In genomic region chr14:120280136-120280535, GRCm38 (mm10) we compare ENCODE assay signal across 10 mouse cellular contexts. TPM values are rescaled to one million over a fixed set of nuclear protein-coding genes. Genes with fewer than 3 reads are reported as not detected.
DNase-seq lines count a peak whose midpoint lies in the region; ATAC-seq and TF ChIP-seq lines count a peak whose summit lies in the region.
"Had no signal": no experiment of that assay in that cellular context is flagged by ENCODE, and none has a peak within 500 bp of the region (broad histone marks: within the 10 kb centered on the region; RNA-seq: fewer than 3 reads in every experiment).

No protein-coding gene starts in this region.

- H3K27me3 ChIP-seq in lung, postnatal 0 days (replicated peaks; ENCODE audit: insufficient read depth, low read length): no peaks in the 10 kb centered on the region
- H3K27me3 ChIP-seq in heart, postnatal 0 days (ENCODE audit: control insufficient read depth, insufficient read depth, low read length): no peaks in the 10 kb centered on the region
- no peaks in the 10 kb centered on the region for H3K27me3 ChIP-seq in stomach, embryonic 15.5 days (replicated peaks)

- peak overlapping the region; percentile 94 for H3K27ac ChIP-seq in gastrocnemius, adult 2 months
- H3K27ac ChIP-seq in lung, postnatal 0 days (ENCODE audit: low read length): peak overlapping the region; percentile 91
- peak overlapping the region; percentile 94 for H3K27ac ChIP-seq in heart, postnatal 0 days (ENCODE audit: low read depth)
- H3K27ac ChIP-seq in stomach, embryonic 15.5 days: peak overlapping the region; percentile 42

- 0 out of 2 replicates have a peak overlapping the region, but pooled peaks have one; percentile 25 for H3K4me2 ChIP-seq in lung, postnatal 0 days (replicated peaks; ENCODE audit: low read depth, low read length)
- peak overlapping the region; percentile 95 for H3K4me2 ChIP-seq in heart, postnatal 0 days (ENCODE audit: low read depth, low read length)
- H3K4me2 ChIP-seq in stomach, embryonic 15.5 days: no peak overlapping the region

- TF ChIP-seq EP300 in lung, postnatal 0 days (IDR thresholded peaks at IDR 0.05): no peak
- no peak for TF ChIP-seq EP300 in heart, postnatal 0 days (IDR thresholded peaks at IDR 0.05; ENCODE audit: low read depth)

- no peak for ATAC-seq in lung, postnatal 0 days
- no peak for ATAC-seq in heart, postnatal 0 days (ENCODE audit: insufficient read depth, low read depth)
- ATAC-seq in stomach, embryonic 15.5 days (ENCODE audit: insufficient read depth, low FRiP score, low read depth): no peak

- no peaks in the 10 kb centered on the region for H3K9me3 ChIP-seq in lung, postnatal 0 days (ENCODE audit: low read length)
- no peaks in the 10 kb centered on the region for H3K9me3 ChIP-seq in heart, postnatal 0 days (replicated peaks; ENCODE audit: control insufficient read depth, low read length)
- no peaks in the 10 kb centered on the region for H3K9me3 ChIP-seq in stomach, embryonic 15.5 days

- DNase-seq in gastrocnemius, adult 2 months: peak; percentile 49
- no peak for DNase-seq in gastrocnemius, postnatal 14 days
- peak; percentile 59 for DNase-seq in lung, postnatal 0 days (ENCODE audit: low spot score)
- no peak for DNase-seq in lung, adult 2 months
- DNase-seq in heart, postnatal 0 days (ENCODE audit: low spot score): no peak
- no peak for DNase-seq in adrenal gland, postnatal 25 days
- no peak for DNase-seq in ovary, postnatal 36 days (ENCODE audit: low spot score)
- DNase-seq: adrenal gland, adult 8-10 months; liver had no signal

- intact Hi-C loops in gastrocnemius, adult 2 months (cut with DNase I): no loop called here
- intact Hi-C loops in gastrocnemius, postnatal 14 days (cut with DNase I; ENCODE audit: low total_unique reads): no loop called here

- H3K36me3 ChIP-seq in lung, postnatal 0 days (ENCODE audit: insufficient read depth, low read length): no peaks in the 10 kb centered on the region
- peaks cover 5% of the 10 kb centered on the region; the same call in 1 of the 2 replicates for H3K36me3 ChIP-seq in heart, postnatal 0 days (replicated peaks; ENCODE audit: control insufficient read depth, insufficient read depth, low read length)
- H3K36me3 ChIP-seq in stomach, embryonic 15.5 days: 0 out of 2 replicates have a peak, but pooled peaks cover 4% of the 10 kb centered on the region

- no peak for TF ChIP-seq POLR2A in lung, adult 2 months (IDR thresholded peaks at IDR 0.05; ENCODE audit: borderline replicate concordance, extremely low read depth, low read depth, low read length)

- peak overlapping the region; percentile 88 for H3K4me3 ChIP-seq in gastrocnemius, adult 2 months
- H3K4me3 ChIP-seq in lung, postnatal 0 days (ENCODE audit: low read depth, low read length): no peak overlapping the region
- H3K4me3 ChIP-seq in lung, adult 2 months (replicated peaks; ENCODE audit: extremely low read depth, low read depth, low read length): no peak overlapping the region
- H3K4me3 ChIP-seq in heart, postnatal 0 days (ENCODE audit: low read depth, low read length): no peak overlapping the region
- no peak overlapping the region for H3K4me3 ChIP-seq in stomach, embryonic 15.5 days (replicated peaks)

- no peak for TF ChIP-seq CTCF in gastrocnemius, adult 2 months (IDR thresholded peaks at IDR 0.05)
- TF ChIP-seq CTCF in lung, postnatal 0 days (IDR thresholded peaks at IDR 0.05): no peak
- TF ChIP-seq CTCF in lung, adult 2 months (IDR thresholded peaks at IDR 0.05; ENCODE audit: insufficient read depth, low read length): no peak
- TF ChIP-seq CTCF in heart, postnatal 0 days (IDR thresholded peaks at IDR 0.05; ENCODE audit: low read depth): no peak

- 0 out of 2 replicates have a peak overlapping the region, but pooled peaks have one; percentile 8 for H3K9ac ChIP-seq in lung, postnatal 0 days (replicated peaks; ENCODE audit: low read depth)
- 0 out of 2 replicates have a peak overlapping the region, but pooled peaks have one; percentile 17 for H3K9ac ChIP-seq in heart, postnatal 0 days (replicated peaks; ENCODE audit: low read depth, low read length)
- H3K9ac ChIP-seq in stomach, embryonic 15.5 days: no peak overlapping the region

- peaks cover 49% of the 10 kb centered on the region for H3K4me1 ChIP-seq in lung, postnatal 0 days (ENCODE audit: insufficient read depth, low read depth, low read length)
- H3K4me1 ChIP-seq in lung, adult 2 months (ENCODE audit: control insufficient read depth, insufficient read depth, low read length): peaks cover 40% of the 10 kb centered on the region
- peaks cover 57% of the 10 kb centered on the region for H3K4me1 ChIP-seq in heart, postnatal 0 days (ENCODE audit: control insufficient read depth, insufficient read depth)
- peaks cover 42% of the 10 kb centered on the region for H3K4me1 ChIP-seq in stomach, embryonic 15.5 days

RNA-seq across cellular contexts. Expression of gene Mbnl2, which starts 4.7 kb away (rescaled TPM):
- 100 to 1,000 TPM; 282 to 352 TPM for total RNA-seq in gastrocnemius, adult 2 months (2021)
- total RNA-seq in gastrocnemius, postnatal 14 days (2021): 100 to 1,000 TPM; 232 to 277 TPM
- polyA plus RNA-seq in lung, postnatal 0 days (2015; fragmentation: Nextera tagmentation; extraction: Ambion mirVana): 171 and 176 TPM in 2 replicates
- 121 and 130 TPM in 2 replicates for polyA plus RNA-seq in lung, adult 2 months (2012; rRNA removed)
- 288 and 337 TPM in 2 replicates for total RNA-seq in heart, postnatal 0 days (2014; rRNA removed; ENCODE audit: low replicate concordance)
- polyA plus RNA-seq in heart, postnatal 0 days (2015; fragmentation: Nextera tagmentation; extraction: Ambion mirVana): 136 and 137 TPM in 2 replicates
- 109 and 116 TPM in 2 replicates for polyA plus RNA-seq in stomach, embryonic 15.5 days (2015; fragmentation: Nextera tagmentation; extraction: Ambion mirVana)
- 202 and 226 TPM in 2 replicates for total RNA-seq in adrenal gland, postnatal 25 days (2021)

Comparison
In these comparisons a context has a peak if more than half of its experiments do, and no peak if none do; other contexts are left out.
1. DNase-seq: peak in gastrocnemius, adult 2 months (single experiment) and lung, postnatal 0 days (single experiment); none in gastrocnemius, postnatal 14 days (single experiment), lung, adult 2 months (single experiment), heart, postnatal 0 days (single experiment), adrenal gland, postnatal 25 days (single experiment) and ovary, postnatal 36 days (single experiment).
2. H3K27ac ChIP-seq: peak in every context shown above with its lines; median percentile 94 in gastrocnemius, adult 2 months; 94 in heart, postnatal 0 days; 91 in lung, postnatal 0 days; 42 in stomach, embryonic 15.5 days.